Mouse (Mus musculus): ENCODE measurements around the gene Ackr2. TPM values are rescaled to one million over a fixed set of nuclear protein-coding genes. Genes with fewer than 3 reads are reported as not detected.

Ackr2 gene
- total and polyA plus RNA-seq, 3 experiments: not detected

DNA sequence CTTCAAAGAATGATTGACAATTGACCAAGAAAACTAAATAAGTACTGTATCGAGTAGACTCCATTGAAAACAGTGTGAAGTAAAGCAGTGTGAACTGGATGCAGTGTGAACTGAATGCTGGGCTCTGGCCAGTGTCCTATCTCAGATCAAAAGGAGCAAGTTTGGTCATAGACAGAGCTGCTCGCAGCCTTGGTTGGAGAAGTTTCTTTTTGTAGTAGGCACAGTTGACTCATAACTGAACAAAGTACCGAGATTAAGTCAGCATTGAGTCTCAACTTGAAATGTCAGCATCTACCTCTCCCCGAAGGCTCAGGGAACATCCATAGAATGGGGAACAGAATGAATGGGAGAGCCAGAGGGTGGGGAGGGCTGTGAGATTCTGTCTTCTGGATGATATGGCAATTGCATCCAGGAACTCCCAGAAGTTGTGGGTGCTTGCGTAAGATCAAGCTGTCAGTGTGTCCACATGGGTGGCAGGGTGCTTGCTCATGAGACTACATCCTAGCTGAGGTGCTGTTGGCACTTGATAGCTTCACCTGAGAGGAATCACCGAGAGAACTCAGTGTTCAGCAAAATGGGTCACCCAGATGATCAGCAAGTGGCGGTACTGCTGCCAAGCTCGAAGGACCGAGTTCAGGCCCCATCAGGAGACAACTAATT lies 26.9 kb downstream of the Ackr2 start:
- H3K36me3 ChIP-seq (ENCODE audit: control insufficient read depth in 1 of 2, insufficient read depth in 2 of 2, low read length in 2 of 2): no peaks in the 10 kb centered on the region
- H3K27ac ChIP-seq (ENCODE audit: control insufficient read depth, low read depth, low read length): no peak overlapping the region
- H3K9ac ChIP-seq (ENCODE audit: control insufficient read depth, low read depth, low read length, poor library complexity, severe bottlenecking): no peak overlapping the region
- H3K79me2 ChIP-seq (ENCODE audit: control insufficient read depth, insufficient read depth, low read length, poor library complexity): no peaks in the 10 kb centered on the region
- H3K4me1 ChIP-seq (ENCODE audit: control insufficient read depth in 1 of 2, insufficient read depth in 2 of 2, low read length in 2 of 2): no peaks in the 10 kb centered on the region
- no peaks in the 10 kb centered on the region for H3K9me3 ChIP-seq (replicated peaks; ENCODE audit: insufficient read depth, low read length)
- DNase-seq (ENCODE audit: low read depth, low spot score): no peak
- TF ChIP-seq POLR2AphosphoS2 (IDR thresholded peaks at IDR 0.05; ENCODE audit: low read length) (no peak), KAT2A (conservative IDR thresholded peaks at IDR 0.05; ENCODE audit: low read depth, low read length) (no peak), POLR2A (IDR thresholded peaks at IDR 0.05; ENCODE audit: control insufficient read depth in 1 of 2, insufficient read depth in 1 of 2, low read depth in 1 of 2, low read length in 2 of 2, poor library complexity in 1 of 2) (no peak), ZKSCAN1 (IDR thresholded peaks at IDR 0.05; ENCODE audit: low read depth, low read length) (no peak), JUND (IDR thresholded peaks at IDR 0.05; ENCODE audit: low read depth, low read length) (no peak), ELF1 (IDR thresholded peaks at IDR 0.05; ENCODE audit: low read depth, low read length) (no peak)
- H3K27me3 ChIP-seq (ENCODE audit: control insufficient read depth in 1 of 2, insufficient read depth in 2 of 2, low read length in 2 of 2): peaks cover 0 to 2% of the 10 kb centered on the region in 2 experiments; a peak in 1 of 4 replicates
- H3K4me3 ChIP-seq (ENCODE audit: control insufficient read depth in 1 of 2, insufficient read depth in 1 of 2, low read depth in 2 of 2, low read length in 2 of 2): no peak overlapping the region

DNA sequence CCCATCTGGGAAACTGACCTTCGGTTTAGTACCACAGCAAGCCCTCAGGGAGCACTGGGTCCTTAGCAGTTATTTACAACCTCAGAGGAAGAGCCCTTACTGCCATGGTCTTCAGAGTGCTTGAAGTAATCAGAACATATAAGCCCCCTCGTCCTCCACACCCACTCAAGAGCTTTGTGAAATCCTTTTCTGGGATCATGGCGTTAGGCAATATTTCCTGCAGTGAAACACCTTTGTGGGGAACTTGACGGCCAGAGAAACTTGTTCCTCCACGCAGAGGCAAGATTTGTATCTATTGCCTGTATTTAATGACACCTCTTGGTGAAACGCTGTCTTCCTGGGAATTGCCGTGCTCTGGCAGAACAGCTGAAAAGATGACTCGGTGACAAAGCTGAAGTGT lies 27.8 kb downstream of the Ackr2 start:
- no peak for DNase-seq (ENCODE audit: low read depth, low spot score)
- no peaks in the 10 kb centered on the region for H3K36me3 ChIP-seq (ENCODE audit: control insufficient read depth in 1 of 2, insufficient read depth in 2 of 2, low read length in 2 of 2)
- no peaks in the 10 kb centered on the region for H3K9me3 ChIP-seq (replicated peaks; ENCODE audit: insufficient read depth, low read length)
- H3K79me2 ChIP-seq (ENCODE audit: control insufficient read depth, insufficient read depth, low read length, poor library complexity): no peaks in the 10 kb centered on the region
- H3K9ac ChIP-seq (ENCODE audit: control insufficient read depth, low read depth, low read length, poor library complexity, severe bottlenecking): no peak overlapping the region
- no peaks in the 10 kb centered on the region for H3K4me1 ChIP-seq (ENCODE audit: control insufficient read depth in 1 of 2, insufficient read depth in 2 of 2, low read length in 2 of 2)
- H3K4me3 ChIP-seq (ENCODE audit: control insufficient read depth in 1 of 2, insufficient read depth in 1 of 2, low read depth in 2 of 2, low read length in 2 of 2): no peak overlapping the region
- peaks cover 0 to 2% of the 10 kb centered on the region in 2 experiments; a peak in 1 of 4 replicates for H3K27me3 ChIP-seq (ENCODE audit: control insufficient read depth in 1 of 2, insufficient read depth in 2 of 2, low read length in 2 of 2)
- no peak overlapping the region for H3K27ac ChIP-seq (ENCODE audit: control insufficient read depth, low read depth, low read length)
- TF ChIP-seq TBP (IDR thresholded peaks at IDR 0.05; ENCODE audit: low read depth, low read length): no peak
- no peak for TF ChIP-seq NRF1 (IDR thresholded peaks at IDR 0.05; ENCODE audit: insufficient read depth, low read depth, low read length, poor library complexity, severe bottlenecking)
- no peak for TF ChIP-seq TAL1 (IDR thresholded peaks at IDR 0.05; ENCODE audit: low read length)
- no peak for TF ChIP-seq CTCF (IDR thresholded peaks at IDR 0.05 in 2 of 3, conservative IDR thresholded peaks at IDR 0.05 in 1 of 3; ENCODE audit: control insufficient read depth in 1 of 3, insufficient read depth in 1 of 3, low read depth in 2 of 3, low read length in 3 of 3, poor library complexity in 1 of 3, severe bottlenecking in 1 of 3)
- TF ChIP-seq MEF2A (IDR thresholded peaks at IDR 0.05; ENCODE audit: extremely low read depth, insufficient replicate concordance, low read depth, low read length, poor library complexity, severe bottlenecking): no peak
- TF ChIP-seq POLR2AphosphoS2 (IDR thresholded peaks at IDR 0.05; ENCODE audit: low read length): no peak
- TF ChIP-seq MYB (IDR thresholded peaks at IDR 0.05; ENCODE audit: low read depth, low read length): no peak
- TF ChIP-seq EP300 (IDR thresholded peaks at IDR 0.05; ENCODE audit: low read depth in 1 of 2, low read length in 2 of 2): no peak
- TF ChIP-seq UBTF (IDR thresholded peaks at IDR 0.05; ENCODE audit: borderline replicate concordance, insufficient read depth, low read depth, low read length): no peak
- TF ChIP-seq USF1 (IDR thresholded peaks at IDR 0.05; ENCODE audit: low read depth, low read length): no peak
- no peak for TF ChIP-seq ZNF384 (IDR thresholded peaks at IDR 0.05; ENCODE audit: low read depth, low read length)
- no peak for TF ChIP-seq HCFC1 (IDR thresholded peaks at IDR 0.05; ENCODE audit: low read depth, low read length)
- no peak for TF ChIP-seq E2F4 (IDR thresholded peaks at IDR 0.05; ENCODE audit: borderline replicate concordance, low read depth, low read length)
- TF ChIP-seq SIN3A (IDR thresholded peaks at IDR 0.05; ENCODE audit: low read length): no peak

Measured in MEL (cell line).